Mouse (Mus musculus) right cerebral cortex, adult 2 months (tissue): ENCODE data around the gene Abcc8.

Source experiments
- DNase-seq, 2 experiments: peaks; one replicate each; pipeline ENCODE4 v3.0.0; 2021 to 2022; ENCODE audit warnings: low spot score in 2 of 2

The Abcc8 gene

DNA sequence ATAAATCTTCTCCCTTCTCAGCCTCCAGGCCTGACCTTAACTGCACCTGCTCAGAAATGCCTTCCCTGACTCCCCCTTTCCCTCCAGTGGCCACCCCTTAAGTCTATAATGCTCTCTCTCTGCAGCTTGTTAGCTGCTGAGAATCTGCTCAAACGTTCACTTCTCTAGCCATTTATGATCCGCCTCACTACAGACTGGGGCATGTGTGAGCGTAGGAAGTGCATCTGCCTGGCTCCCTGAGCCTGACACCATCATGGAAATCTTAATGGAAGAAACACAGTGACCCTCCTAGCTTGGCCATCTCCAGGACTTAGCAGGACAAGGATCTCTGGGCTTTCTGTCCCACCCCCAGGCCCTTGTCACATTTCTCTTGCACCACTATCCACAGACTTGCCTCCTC is 69.8 kb downstream of the Abcc8 start:
- DNase-seq, result no peak

DNA sequence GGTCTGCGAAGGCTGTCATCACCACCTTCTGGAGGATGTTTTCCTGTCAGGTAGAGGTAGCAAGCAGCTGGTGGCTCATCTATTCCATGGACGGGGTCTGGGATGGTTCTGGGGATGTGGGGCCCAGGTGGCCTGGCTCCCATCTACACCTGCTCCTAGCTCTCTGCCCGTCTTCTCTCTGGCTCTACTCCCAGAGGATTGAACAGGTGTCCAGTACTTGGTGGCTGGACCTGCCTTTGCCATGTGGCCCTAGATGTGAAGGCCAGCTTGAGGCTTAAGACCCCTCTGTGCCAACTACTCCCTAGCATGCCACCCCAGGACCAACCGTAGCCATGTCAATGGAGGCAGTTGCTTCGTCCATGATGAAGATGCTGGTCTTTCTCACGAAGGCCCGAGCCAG is 74.3 kb downstream of the Abcc8 start:
- DNase-seq, result no peak

DNA sequence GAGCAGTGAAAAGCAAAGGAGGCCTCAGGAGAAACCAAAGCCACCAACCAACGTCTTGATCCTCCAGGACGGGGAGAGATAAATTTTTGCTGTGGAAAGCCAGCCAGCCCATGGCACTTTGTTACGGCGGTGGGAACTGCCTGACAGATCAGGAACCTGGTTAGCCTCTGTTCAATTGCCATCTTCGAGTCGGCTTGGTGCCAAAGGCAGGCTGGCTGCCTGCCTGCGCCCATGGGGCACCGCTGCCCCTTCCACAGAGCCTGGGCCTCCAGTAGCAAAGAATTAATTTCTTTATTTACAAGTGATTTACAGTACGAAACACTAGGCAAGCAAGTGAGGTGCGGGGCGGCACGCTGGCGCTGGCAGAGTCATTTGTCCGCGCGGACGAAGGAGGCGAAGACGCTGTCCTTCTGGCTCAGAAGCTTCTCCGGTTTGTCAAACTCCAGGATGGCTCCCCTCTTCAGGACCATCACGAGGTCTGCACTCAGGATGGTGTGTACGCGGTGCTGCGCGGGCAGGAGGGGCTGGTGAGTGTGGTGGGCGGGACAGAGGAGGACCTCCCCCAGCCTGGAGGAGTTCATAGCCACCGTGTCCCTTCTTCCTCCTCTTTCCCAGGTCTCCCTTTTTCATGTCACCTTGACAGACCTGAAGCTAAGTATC is 75.4 kb downstream of the Abcc8 start:
- DNase-seq, result no peak

DNA sequence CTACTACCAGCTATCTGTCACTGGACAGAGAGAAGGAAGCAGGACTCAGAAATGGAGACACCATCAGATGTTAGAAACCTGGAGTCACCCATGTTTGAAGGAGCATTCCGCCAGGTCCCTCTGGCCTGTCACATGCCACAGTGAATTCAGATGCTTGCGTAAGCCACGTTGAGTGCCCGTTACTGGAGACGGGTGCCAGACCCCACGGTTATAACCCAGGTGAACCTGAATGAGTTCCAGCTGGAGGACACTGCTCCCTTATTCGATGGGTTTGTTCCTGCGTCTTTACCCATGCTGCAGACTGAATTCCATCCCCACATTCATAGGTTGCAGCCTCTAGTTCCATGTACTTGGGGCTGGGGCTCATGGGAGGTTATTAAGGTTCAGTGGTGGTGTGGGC is 76.1 kb downstream of the Abcc8 start:
- DNase-seq, result no peak

DNA sequence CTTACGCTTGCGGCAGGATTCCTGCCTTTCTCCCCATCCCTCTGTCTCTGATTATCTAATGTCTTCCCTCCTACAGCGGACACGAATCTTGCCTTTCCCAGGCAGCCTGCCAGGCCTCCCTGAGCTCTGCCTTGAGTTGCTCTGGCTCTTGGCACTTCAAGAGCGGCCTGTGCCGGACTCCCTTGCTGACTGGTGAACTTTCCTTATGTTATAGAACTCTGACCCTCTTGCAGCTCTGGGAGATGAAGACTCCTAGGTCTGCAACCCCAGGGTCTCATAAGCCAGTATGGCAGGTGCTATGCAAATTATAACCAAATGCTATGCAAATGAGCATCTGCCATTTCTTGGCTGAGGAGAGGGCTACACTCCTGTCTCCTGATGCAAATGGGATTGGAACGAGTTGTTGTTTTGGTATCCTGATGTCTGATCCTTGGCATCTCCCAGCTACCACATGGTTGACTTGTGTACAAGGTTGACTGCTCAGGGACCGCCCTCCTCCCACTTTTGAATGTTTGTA is 76.7 kb downstream of the Abcc8 start:
- DNase-seq, result peak; percentile 66 to 73

DNA sequence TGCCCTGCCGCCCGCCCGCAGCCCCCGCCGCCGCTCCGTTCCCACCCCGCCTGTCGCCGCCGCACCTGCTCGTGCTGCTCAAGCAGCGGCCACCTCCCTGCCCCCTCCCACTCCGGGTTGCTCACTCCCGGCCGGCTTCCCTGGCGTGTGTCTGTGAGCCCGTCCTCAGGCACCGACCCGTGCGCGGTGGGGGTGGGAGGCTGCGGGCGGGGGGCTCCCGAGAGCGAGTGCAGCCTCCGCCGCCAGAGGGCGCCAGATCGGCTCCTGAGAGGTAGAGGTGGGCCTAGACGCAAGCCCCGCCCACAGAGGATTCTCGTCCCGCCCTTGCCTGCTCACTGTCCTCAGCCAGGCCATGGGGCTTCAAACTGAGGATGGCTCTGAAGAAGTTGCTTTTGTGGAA is 79.3 kb downstream of the Abcc8 start, which contains the start of gene Kcnj11:
Gene Kcnj11 (minus strand): TSS at position 202 of the 400 bp plus-strand sequence.
- DNase-seq, result peak; percentile 76 to 79

DNA sequence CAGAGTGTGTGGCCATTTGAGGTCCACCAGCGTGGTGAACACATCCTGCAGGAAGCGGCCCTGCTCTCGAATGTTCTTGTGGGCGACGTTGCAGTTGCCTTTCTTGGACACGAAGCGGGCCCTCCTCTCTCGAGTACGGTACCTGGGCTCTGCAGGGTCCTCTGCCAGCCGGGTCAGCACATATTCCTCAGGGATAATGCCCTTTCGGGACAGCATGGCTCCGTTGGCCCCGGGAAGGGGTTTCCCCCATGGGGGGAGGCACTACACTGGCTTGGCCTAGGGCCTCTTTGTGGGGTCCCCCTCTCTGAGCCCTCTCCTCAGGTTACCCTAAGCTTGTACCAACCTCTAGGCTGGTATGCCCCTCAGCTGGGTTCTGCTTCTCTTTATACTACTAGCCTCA is 80.2 kb downstream of the Abcc8 start:
- DNase-seq, result no peak

DNA sequence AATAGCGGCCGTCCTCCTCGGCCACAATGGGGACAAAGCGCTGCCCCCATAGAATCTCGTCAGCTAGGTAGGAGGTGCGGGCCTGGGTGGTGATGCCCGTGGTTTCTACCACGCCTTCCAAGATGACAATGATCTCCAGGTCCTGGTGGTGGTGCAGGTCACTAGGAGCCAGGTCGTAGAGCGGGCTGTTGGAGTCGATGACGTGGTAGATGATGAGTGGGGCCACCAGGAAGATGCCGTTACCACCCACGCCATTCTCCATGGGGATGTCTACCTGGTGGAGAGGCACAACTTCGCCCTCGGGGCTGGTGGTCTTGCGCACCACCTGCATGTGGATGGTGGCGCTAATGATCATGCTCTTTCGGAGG is 80.9 kb downstream of the Abcc8 start:
- DNase-seq, result no peak

DNA sequence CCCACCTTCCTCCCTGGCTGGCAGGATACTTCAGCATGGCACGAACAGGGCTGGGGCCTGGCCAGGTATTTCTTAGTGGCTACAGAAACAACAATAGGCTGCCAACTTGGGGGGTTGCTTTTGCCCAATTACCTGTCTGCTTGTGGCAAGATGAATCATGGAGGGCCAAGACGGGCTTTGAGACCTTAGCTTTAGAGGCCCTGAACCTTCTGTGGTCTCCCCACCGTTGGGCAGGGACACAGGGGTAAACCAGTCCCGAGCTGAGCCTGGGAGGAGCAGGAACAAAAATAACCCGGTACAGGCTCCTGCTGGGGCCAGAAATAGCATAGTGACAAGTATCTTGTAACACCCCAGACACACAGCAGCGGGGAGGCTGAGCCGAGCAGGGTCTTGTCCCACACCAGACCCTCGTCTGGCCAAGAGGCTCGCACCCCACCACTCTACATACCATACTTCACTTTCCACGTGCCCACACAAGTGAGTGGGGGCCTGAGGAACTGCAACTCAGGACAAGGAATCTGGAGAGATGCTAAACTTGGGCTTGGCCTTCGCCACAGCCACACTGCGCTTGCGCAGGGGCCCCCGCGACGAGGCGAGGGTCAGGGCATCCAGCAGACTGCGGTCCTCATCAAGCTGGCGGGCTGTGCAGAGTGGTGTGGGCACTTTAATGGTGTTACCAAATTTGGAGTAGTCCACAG is 81.5 kb downstream of the Abcc8 start:
- peak in 1 of 2 experiments; percentile 33 for DNase-seq

DNA sequence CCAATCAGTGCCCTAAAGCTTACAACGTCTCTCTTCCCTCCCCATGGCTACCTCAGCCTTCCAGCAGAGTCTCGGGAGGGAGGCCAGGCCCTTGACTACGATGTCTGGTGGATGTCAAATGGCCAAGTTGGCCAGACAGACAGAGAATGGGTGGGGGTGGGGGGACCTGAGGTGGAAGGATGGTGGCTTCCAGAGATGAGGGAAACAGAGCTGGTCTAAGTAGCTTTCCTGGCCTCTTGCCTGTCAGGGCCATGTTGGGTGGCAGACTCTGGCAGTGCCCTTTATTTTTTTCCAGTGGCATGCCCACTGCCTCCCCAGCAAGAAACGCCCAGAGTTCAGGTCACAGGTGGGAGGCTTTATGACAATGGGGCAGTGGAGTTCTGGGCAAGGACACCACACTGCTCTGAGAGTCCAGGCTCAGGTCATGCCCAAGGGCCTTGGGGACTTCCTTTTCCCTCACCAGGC is 82.5 kb downstream of the Abcc8 start:
- no peak for DNase-seq

DNA sequence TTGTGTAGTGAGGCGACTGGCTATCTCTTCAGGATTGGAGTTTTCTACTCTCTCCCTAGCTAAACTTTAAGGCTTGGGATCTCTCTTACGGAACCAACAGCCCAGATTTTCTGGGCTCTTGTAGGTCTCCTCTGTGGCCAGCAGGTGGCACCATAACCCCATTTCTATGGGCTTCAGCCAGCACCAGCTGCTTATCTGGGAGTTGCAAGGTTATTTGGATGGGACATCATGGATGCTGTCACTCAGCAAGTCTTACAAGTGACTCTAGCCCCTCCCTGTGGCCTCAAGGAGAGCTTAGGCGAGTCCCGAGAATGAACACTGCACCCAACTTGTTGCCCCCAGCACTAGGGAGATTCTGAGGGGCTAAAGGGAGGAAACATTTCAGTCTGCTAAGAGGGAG is 83.7 kb downstream of the Abcc8 start:
- DNase-seq, result peak; percentile 67 to 71

DNA sequence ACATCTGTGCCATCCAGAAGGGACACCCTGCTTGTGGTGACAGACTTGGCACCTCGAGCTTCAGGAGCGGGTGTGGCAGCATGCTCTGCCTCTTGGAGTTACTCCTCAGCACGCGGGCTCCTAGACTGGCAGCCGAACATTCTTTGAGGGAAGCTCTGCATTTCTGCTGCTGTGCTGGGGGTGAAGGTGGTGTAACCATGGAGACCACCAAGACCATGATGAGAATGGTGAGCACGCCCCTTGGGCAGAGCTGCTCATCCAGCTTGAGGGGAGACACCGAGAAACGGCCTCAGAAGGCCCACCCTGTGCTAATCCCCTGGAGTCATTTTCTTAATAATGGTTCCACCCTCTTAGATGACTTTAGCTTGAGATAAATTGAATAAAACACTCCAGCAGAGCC is 87.0 kb downstream of the Abcc8 start:
- DNase-seq, result no peak

DNA sequence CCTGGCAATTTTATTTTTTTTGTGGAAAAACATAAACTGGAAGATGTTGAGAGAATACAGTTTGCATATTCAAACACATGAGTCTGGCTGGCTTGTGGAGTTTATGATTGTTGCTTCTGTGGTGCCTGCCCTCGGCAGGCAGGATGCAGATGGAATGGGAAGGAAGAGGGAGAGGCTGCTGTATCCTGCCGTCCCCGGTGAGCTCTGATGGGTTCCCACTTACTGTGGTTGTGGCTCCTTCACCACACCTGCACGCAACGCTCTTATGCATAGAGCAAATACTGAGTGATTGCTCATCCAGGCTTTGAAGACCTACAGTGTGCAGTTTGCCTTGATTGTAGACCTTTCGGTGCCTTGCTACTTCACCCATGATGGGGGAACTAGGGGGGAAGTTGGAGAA is 91.6 kb downstream of the Abcc8 start:
- DNase-seq, result no peak

DNA sequence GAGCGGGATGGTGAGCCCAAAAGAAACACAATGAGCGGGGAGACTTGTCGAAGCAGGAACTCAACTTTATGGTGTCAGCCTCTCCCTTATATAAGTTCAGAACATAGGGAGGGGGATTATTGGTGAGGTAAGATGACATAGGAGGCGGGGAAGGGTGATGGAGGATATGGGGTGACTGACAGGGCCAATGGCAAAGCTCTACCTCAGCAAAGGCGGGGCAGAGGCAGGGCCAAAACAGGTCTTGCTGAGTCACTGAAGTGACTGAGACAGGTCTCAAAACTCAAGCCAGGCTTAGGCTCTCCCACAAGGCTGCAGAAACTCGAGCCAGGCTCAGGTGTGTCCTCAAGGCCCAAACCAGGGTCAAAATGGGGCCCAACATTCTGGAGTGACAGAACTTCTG is 93.5 kb downstream of the Abcc8 start:
- no peak for DNase-seq

DNA sequence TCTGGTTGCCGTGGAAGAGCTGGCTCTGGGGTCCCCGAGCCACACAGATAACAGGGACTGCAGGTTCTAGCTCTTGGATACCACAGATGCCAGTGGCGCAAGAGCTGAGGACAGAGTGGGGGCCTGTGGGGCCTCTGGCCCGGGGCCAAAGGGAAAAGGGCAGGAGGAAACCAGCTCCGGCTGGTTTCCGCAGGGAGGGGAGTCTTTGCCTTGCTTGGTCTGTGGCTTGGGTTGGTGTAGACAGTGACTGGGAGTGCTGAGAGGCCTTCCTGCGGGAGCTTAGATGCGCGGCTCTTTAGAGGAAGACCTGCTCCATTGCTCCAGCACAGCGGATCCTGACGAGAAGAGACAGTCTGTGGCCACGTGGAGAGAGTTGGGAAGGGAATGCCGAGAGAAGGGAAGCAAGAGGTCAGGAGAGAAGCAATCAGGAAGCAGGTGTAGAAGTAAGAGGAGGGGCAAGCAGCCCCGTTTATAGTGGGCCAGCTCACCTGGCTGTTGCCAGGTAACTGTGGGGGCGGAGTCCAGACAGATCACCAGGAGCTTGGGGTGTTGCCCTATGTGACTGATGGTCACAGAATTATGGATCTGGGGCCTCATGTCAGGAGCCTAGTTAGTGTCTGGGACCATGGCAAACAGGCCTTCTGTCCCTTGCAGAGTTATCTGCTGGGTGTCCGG is 94.9 kb downstream of the Abcc8 start:
- no peak for DNase-seq

DNA sequence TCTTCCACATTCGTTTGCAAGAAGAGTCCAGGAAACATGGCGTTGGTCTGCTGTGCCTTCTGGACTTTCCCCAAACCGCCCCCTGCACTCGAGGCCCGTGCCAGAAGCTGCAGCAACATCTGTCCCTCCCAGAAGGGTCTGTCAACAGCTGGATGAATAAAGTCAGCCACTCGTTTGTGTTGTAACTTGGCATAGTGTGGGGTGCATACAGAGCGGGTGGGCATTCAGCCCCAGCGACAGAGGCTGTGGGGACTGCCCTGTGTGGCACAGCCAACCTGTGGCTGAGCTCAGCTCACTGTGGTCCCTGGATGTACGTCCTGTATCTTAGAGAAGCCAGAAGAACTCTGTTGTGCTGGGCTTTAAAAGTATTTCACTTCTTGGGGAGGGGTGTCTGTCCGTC is 95.8 kb downstream of the Abcc8 start:
- DNase-seq, result no peak

DNA sequence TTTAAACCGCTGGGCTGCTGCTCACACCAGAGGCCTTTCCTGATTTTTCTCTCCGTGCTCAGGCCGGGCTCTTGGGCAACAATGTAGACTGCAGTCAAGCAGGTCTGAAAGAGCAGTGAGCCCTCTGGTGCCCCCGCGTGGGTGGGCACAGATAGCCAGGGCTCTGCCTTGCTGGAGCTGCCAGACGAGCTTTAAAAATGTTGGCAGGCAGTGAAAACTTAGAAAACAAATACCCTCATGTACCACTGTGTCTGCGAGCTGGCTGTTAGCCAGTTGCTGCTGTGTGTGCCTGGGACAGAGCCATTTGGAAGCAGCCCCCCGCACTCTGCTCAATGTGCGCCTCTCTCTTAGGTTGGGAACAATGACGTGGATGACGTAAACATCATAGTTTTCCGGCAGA is 102.2 kb downstream of the Abcc8 start:
- DNase-seq, result no peak

DNA sequence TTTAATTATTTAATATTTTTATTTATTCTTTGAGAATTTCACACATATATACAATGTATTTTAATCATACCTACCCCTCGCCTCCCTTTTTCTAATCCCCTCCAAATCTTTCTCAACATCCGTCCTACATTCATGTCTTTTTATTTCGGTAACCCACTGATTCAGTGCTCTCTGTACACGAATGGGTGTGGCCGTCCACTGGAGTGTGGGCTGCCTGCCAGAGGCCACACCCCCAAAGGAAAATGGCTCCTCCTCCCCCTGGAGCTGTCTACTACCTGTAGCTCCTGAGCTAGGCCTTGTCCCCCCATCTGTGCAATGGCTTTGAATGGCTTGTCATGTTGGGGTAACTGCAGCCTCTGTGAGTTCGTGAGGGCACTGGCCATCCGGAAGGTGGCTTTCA is 103.0 kb downstream of the Abcc8 start:
- no peak for DNase-seq

DNA sequence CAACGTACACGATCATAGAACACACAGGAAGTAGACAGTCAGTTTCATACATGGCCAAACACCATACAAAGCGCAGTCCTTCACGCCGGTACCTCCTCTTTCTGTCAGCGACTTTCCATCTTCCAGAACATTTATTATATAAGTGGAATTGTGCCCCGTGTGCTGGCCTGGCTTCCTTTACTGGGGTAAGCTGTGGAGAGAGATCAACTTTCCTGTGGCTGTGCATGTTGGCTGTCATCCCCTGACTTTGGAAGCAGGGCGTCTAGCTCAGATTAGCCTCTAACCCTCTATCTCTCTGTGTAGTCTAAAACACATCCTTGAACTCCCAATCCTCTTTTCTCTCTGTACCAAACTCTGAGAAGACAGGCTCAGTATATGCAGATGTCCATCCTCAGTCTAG is 111.0 kb downstream of the Abcc8 start:
- DNase-seq, result no peak

DNA sequence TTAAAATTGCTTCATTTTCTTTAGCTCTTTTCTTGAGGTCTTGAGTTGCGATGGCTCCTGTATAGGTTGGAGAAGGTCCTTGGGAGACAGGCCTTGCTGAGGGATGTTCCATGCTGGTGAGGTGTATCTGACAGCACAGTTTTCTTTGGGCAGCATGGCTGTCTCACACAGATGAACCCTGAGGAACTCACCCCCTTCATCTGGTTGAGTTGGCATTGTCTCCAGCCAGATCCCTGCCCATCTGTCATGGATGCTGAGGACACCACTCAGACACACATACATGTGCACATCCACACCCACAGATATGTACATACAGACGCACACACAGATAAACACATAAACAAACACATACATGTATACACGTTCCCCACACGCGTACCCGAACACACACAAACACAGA is 116.5 kb downstream of the Abcc8 start:
- no peak for DNase-seq

DNA sequence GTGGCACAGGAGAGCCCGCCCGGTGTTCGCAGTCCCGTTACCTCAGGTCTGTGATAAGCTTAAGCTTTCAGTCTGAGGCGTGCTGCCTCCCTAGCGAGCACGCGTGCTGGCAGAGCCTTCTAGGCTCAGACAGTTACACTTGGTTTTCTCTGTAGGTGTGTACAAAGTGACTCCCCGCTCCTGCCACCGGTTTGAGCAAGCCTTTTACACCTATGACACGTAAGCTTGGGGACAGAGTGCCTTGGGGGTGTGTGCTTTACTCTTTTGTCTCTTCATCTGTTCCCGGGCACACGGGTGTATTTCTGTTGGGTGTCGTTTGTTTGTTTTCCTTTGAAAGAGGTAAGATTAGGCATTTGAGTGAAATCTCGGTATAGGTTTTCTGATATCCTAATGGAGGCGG is 118.2 kb downstream of the Abcc8 start:
- no peak for DNase-seq

DNA sequence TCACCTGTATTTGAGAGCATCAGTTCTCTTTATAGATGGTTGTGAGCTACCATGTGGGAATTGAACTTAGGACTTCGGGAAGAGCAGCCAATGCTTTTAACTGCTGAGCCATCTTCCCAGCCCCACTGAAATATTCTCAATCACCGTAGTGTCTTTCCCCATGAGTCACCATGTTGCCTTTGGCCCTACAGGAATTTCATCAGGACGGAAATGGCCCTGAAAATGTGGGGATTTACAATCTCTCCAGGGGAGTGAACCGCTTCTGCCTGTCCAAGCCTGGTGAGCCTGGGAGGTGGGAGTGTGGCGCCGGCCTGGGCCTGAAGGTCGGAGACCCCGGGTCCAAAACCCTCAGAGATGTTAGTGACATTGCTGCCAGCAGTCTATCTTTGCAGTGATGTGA is 119.1 kb downstream of the Abcc8 start:
- no peak for DNase-seq

DNA sequence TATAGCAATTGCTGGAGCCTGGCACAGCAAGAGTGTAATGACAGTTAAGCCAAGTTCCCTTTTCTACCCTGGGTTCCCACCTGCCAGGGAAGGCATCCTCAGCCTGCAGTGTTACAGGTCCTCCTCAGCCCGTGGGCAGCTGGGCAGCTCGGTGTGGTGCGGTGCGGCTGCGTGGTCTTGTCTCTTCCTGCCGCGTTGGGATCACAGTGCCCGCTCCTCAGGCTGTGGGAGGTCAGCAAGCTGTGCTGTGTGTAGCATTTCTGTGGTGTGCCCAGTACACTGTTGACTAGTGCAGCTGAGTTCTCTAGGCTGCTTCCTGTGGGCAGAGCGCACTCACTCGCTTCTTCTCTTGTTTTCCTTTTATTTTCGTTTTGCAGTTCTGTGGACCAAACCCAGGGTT is 121.0 kb downstream of the Abcc8 start:
- DNase-seq, result no peak
